Mouse (Mus musculus): ENCODE data around the gene Cntfr.

Gene Cntfr

DNA sequence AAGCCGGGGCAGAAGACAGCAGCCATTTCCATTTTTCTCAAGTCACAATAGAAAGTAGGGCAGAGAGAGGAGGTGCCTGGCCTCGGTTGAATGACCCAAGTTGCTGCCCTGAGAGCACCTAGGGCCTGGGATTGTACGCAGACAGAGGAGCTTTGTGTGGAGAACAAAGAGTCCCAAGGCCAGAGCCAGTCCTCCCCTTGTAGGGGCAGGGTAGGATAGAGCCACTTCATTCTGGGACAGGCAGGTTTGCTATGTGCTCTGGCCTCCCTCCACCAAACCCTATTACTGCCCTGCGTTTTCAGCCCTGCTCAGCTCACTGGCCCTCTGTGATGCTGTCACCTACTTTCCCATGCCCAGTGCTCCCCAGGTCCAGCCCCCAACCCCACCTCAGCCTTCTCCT, 48.7 kb downstream of the Cntfr start:
- no peak for DNase-seq (ENCODE audit: low read depth)

DNA sequence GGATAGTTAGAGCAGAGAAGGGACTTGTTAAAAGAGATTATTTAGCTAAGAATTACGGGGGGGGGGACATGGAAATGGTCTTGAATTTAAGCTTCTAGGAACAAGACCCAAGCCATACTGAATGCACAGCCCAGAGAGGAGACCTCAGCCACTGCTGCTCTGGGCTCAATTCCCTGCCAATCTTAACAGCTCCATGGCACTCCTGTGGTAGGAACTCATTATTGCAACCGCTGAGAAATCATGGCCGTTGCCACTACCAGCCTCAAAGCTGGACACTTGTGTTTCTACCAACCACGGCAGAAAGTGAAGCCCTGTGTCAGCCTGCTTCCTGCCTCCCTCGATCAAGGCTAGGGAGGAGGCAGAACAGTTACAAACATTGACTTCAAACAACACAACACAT, 51.4 kb downstream of the Cntfr start:
- DNase-seq (ENCODE audit: low read depth) = peak; percentile 46

DNA sequence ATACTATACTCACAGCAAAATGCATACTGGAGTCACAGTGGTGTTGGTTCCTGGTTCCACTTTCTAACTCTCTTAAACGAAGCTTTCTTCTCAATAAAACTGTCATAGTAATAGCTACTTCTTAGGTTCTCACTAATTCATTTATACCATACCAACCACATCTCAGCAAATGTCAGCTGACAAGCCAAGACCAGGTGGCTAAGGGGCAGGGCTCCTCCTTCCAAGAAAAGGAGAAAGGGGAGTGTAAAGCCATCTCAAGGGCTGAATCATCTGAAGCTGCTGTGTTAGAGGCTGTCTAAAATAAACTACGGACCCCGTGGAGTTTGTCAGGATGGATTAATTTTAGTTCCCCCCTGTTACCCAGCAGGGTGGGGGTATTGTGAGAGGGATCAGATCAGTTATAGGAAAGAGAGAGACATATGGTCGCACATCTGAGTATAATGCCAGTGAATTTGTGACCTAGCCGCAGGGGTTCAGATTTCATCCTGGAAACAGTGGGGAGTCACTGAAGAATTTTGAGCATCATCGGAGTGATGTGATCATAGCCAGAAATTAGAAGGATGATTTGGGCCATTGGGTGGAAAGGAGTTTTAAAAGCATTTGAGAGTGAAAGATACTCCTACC, 55.6 kb downstream of the Cntfr start:
- no peak for DNase-seq (ENCODE audit: low read depth)

DNA sequence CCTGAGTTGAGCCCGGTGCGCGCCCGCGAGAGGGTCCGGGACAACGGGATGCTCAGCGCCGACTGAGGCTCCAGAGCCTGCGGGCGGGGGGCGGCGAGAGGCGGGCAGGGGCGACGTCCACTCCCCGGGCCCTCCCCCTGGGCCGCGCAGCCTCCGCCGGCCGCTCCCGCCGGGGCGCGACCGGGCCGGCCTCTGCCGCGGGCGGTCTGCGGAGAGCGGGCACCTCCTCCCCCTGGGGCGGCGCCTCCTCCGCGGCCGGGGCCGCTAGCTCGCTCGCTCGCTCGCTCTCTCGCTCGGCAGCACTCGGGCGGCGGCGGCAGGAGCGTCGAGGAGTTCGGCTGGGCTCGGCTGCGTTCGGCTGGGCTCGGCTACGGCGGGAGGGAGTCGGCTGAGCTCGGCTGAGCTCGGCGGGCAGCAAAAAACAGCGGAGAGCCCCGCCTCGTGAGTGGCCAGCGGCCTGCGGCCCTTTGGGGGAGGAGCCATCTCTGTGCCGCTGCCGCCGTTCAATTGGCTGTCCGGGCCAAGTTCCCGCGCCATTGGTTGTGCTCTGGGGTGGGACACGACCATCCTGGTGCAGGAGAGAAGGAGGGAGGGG, 56.9 kb downstream of the Cntfr start, which contains the start of gene Enho:
Enho (minus strand) TSS at position 412 of the 595 bp plus-strand sequence.
- peak; percentile 93 for DNase-seq (ENCODE audit: low read depth)

DNA sequence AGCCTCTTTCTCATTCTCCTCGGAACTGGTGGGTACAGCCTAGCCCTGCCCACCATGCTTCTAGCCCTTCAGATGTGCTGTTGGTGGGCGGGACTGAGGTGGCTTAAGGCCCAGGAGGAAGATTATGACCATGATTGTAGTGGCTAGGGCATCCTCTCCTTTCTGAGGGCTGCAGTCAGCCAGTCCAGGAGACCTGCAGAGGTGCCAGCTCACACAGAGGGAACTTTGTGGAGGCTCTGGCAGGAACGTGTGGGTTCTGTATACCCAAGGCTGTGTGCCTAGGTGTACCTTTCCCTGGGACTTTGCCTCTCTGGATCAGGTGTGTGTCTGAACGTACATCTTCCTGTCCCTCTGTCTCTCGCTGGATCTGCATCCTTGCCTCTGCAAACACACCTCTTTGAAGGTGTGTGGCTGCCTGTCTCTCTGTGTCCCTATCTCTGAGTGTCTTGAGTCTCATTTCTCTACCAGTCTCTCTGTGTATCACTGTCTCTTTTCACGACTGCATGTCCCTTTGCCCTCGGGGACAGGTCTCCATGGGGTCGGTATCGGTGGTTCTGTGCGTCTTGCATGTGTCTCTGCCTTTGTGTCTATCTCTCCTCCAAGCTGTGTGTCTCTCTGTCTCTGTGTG, 57.6 kb downstream of the Cntfr start:
- no peak for DNase-seq (ENCODE audit: low read depth)

DNA sequence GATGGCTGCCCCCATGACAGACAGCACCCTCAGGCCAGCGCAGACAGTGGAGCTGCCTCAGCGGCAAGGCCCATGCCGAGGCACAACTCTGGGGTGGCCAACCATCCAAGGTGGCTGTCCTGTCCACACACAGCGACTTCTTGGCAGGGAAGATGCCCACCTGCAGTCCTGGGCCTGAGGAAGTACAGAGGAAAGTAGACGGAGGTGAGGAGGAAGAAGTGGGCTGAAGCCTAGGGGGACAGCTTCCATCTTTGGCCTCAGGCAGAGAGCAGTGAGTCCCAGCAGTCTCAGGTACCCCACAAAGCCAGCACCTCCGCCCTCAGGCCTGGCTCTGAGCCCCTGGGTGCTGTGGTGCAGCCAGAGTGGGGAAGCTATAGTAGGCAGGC, 58.1 kb downstream of the Cntfr start:
- DNase-seq (ENCODE audit: low read depth) = no peak

DNA sequence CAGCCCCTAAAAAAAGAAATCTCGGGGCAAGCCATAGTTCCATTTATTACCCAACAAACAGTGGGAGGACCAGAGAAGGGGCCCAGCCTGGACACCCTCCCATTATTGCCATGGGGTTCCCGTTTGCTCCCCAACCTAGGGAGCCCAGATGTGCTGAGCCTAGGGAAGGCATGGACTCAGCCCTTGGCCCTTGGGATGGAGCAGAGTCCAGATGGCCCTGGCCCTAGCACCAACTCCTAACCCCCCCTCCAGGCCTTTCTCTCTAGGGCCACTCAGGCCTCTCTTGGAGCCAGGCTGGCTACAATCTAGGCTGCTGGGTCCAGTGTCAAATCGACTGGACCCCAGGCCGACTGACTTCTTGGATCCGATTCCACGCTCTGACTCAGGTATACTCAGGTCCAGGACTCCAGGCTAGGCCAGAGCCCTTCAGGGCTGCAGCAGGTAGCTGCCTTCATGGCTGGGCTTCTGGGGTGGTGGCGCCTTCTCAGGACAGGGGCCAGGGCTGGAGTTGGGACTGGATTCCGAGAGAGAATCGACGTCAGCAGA, 58.6 kb downstream of the Cntfr start:
- DNase-seq (ENCODE audit: low read depth) = no peak

DNA sequence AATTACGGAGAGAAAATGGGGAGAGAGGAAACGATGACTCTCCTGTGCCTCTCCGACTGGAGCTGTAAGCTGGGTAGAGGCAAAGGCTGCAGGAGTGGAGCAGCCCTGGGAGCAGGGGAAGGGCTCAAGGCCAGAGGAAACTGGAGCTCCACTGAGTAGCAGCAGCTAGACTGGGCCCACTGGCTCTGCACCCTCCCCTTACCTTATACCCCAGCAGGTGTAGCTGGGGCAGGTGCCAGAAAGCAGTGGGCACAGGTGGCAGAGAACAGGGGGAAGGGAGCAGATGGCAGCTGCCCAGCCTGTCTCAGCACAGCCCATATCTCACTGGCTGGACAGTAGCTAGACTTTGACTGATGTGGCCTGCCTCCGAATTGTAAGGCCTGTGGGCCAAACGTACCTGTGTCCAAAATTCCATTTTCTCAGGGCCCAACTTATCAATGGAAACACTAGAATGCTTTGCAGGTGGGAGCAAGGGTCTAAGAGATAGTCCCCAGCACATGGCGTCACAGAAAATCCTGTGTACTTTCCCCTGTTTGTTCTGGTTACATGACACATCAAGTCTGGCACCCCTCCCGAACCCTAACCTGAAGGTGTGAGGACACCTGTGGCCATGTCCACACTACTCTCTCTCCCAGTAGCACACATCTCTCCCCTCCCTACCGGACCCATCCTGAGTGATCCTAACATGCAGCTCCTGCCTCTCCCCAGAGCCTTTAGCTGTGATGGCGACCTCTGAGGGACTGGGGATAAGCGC, 59.8 kb downstream of the Cntfr start:
- no peak for DNase-seq (ENCODE audit: low read depth)

DNA sequence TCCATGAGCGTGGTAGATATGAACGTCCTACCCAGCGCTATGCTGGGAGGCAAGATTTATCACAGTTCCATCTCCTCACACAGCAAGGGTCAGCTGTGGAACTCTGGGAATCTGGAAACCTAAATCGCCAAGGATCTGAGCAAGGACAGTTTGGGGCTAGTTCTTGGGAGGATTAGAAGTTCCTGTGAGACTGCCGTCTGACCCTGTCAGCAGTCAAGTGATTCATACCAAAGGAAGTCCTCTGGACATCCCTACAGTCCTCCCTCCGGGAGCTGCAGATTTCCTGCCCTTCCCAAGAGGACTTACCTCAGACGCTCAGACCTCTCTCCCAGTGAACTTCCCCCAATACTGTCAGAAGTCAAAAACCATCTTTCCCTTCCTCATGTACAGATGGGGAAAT, 60.5 kb downstream of the Cntfr start:
- no peak for DNase-seq (ENCODE audit: low read depth)

DNA sequence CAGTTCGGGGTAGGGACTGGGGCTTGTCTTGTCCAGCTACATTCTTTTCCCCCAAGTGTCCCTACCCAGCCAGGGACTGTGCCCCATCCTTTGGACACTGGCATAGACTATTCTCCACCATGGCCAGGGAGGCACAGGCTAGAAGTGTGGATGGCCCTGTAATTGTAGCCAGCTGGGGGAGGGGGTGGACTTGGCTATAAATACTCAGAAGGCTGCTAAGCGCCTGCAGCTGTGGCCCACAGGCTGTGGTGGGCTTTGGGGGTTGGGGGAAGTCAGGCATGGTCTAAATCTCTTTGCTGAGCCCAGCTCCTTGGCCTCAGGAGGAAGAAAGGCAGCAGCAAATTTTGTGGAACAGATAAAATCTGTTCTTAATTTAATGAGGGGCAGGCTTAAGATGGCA, 61.0 kb downstream of the Cntfr start:
- DNase-seq (ENCODE audit: low read depth) = no peak

DNA sequence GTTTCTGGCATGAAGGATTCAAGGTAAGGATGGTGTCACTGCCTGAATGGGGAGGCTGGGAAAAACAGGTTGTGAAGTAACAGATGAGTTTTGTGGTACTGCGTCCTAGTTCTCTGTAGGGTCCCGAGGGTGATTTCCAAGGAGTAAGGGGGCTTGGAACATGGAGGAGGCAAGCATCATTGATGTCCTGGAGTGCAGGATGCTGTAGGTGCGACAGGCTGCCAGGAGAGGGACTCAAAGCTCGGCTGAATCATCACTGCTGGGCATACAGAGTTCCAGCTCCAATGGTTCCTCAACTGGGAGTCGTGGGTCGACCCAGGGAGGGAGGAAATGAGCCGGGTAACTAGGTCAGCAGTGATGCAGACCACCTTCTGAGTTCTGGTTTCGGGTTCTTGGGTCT, 61.7 kb downstream of the Cntfr start:
- DNase-seq (ENCODE audit: low read depth) = no peak

DNA sequence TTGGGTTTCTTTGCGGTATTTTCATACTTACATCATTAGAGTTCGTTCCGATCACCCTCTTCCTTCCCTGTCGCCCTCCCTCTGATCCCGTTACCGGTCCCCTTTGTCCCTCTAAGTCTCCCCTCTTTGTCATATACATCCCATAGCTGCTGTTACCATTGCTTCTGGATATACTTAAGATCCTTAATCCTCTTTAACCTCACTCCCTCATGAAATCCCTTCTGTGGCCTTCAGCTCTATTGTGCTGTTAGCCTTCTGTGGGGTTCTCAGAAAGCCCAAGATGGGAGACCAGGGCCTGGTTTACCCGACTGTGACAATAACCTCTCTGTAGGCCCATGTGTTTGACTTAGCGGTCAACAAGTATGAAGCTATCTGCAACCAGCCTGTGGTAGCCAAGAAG, 62.3 kb downstream of the Cntfr start:
- no peak for DNase-seq (ENCODE audit: low read depth)

DNA sequence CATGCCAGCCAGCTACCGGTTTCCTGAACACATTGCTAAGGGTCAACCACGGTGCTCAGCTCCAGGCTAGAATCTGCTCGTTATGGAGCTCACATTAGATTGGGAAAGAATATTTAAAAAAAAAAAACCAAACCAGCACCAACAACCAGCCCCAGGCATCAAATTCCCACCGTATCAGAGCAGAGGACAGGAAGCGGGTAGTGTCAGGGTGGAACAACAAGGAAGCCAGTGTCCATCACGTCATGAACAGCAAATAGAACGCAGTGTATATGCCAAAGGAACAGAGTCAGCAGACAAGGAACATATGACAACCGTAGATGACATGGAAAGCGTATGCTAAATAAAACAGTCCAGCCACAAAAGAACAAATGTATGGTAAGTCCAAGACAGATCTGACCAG, 63.9 kb downstream of the Cntfr start:
- DNase-seq (ENCODE audit: low read depth) = no peak

DNA sequence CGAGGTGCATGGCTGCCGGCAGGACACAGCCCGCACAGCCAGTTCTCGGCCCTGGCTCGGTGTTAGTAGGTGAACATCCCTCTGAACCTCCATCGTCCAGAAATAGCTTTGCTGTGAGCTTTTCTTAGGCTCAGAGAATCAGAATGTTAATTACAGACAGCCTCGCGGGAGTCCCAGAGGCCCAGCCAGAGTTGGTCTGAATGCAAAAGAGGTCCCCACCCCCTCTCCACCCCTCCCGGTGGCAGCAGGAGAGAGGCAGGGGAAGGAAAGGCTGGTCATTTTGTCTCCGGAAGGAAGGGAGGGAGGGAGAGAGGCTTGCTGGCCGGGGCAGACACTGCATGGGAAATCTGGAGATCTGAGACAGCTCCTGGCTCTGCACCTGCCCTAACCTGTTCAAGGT, 65.5 kb downstream of the Cntfr start:
- DNase-seq (ENCODE audit: low read depth) = no peak

DNA sequence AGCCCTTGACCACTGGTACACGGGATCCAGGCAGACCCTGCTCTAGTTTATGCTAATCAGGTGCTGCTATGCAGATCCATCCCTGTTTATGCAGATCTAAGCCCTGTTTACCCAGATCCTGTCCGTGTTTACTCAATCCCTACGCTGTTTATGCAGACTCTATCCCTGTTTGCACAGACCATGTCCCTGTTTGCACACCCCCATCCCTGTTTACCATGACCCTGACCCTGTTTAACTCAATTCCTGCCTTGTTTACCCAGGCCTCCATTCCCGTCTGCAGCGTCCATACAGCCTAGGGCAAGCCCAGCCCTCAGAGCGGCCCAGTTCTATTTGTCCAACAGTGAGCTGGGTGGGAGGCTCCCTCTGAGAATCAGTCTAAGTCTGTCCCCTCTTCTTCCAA, 66.7 kb downstream of the Cntfr start:
- no peak for DNase-seq (ENCODE audit: low read depth)

DNA sequence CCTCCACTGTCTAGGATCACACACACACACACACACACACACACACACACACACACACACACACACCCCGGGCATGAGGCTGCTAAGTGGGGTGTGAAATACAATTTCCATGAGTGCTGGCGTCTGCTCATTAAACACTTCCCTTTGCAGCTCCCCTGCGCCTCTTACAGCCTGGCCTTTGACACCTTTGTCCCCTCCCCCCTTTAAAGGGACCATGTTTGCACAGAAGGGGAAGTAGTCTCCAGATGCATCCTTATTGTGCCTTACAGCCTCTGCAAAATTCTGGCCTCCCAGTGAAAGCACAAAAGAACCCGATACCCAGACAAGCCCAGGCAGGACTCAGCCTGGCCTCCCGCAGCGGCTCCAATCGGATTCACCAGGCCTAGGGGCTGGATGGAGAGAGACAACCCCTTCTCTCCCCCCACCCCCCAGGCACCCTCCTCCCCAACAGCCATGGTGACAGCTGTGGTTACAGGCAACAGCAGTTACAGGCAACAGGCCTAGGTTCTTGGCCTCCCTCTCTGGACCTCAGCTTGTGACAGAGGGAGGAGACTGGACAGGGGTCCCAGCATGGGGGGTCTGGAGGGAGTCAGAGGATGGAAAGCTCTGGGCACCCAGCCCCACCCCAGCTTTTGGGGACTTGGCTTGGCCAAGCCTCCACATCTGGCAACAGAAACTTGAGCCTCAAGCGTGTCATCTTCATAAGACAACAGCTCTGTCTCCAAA, 68.5 kb downstream of the Cntfr start:
- DNase-seq (ENCODE audit: low read depth) = no peak

DNA sequence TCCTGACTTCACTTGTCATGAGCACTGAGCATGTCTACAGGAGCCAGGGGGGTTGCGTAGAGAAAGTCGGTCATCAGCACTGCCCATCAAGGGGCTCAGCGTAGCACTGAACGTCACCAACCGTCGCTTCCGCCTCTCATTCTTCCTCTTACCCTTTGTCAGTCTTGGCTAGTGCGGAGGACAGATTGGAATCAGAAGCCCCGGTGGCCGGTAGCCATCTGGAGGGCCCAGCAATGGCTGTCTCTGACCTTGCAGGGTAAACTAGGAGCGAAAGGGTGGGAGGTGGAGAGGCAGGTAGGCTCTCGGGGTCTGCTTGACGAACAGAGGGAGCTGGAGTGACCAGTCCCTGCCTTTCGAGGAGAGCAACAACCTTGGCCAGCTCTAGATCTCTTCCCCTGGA, 74.8 kb downstream of the Cntfr start:
- DNase-seq (ENCODE audit: low read depth) = no peak

DNA sequence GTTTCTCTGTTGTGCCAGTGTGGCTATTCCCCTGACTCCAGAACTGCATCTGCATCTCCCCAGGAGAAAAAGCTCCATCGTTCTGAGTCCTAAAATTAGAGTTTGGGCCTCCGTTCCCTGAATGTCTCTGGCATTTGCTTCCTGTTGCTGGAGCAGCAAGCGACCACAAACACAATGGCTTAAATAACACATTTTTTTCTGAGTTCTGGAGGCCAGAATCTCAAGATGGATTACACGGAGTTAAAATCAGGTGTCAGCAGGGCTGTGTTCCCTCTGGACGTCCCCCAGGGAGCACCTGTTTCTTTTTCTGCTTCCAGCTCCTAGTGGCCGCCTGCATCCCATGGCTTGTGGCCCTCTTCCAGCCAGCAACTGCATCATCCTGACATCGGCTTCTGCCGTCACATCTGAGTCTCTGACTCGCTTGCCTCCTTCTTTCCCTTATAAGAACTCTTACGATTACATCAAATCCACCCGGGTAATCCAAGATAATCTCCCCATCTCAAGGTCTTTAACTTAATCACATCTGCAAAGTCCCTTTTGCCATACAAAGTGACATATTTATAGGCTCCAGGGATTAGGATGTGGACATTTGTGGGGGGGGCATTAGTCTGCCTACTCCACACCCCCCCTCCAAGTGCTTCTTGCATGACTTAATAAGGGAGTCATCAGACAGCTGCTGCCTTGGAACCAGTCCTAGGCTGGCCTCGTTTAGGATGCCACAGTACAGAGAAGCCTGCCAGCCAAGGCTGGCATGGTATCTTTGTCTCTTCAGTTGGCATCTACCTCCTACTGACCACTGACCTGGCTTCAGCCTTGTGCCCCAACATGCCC, 77.8 kb downstream of the Cntfr start:
- DNase-seq (ENCODE audit: low read depth) = no peak

DNA sequence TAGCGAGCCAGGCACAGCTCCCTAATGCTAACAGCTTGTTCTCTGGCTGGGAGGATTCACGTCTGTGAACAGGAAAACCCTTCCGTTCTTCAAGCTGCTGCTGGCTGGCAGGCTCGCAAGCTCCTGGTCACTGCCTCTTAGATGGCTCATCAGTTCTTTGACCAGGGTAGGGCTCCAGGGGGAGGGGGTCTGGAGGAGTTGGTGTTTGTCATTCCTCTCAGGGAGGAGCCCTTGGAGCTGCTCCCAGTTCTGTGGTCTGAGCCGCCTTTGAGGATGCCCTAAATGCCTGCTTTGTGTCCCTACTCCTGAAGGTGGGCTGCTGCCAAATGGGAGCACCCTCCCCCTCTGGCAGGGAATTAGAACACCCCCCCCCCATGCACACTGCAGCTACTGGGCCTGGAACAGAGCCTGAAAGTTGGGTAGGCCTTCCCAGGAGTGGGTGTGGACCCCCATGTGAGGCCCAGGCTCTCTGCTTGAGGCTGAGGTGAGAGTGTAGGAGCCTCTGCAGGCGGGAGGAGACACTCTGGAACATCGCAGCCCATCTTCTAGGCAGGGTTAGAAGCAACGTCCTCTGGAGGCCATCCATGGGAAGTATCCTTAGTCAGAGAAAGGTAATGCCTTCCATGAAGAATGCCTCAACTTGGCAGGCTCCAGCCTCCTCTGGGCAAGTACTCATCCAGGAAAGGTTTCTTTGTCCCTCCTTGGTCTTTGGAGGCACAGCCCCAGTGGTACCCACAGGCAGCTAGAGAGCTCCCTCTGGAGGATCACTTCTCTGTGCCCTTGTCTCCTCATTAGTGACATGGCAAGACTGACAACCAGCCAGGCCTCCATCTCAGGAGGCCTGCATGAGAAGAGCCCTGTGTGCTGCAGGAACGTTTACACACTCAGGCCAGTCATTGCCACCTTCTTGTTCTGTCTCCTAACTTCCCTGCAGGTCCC, 81.0 kb downstream of the Cntfr start:
- DNase-seq (ENCODE audit: low read depth) = peak; percentile 40

DNA sequence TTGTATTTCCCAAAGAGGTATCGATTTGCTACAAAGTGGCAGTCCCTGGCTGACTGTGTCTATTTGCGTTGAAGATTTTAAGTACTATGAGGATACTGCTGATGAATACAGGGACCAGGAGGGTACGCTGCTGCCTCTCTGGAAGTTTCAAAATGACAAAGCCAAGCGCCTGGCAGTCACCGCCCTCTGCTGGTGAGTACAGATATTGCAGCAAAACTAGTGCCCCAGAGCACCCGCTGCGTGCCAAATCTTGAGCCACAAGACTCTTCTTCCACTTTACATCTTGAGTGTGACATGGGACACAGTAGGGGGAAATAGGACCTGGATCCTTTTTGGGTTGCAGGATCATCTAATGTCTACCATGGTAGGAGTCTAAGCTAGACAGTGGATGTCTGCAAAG, 82.7 kb downstream of the Cntfr start:
- peak; percentile 85 for DNase-seq (ENCODE audit: low read depth)

Data from NIH3T3 (cell line).